Mouse (Mus musculus) retina, adult 2 months (tissue): ENCODE measurements around the gene Rpp14.
A peak's percentile ranks its signal among the peaks of the same experiment; 100 is the strongest.

Source experiments
- DNase-seq: peaks from one replicate; pipeline ENCODE4 v3.0.0-alpha.2; 2012; ENCODE audit warnings: low read depth, low spot score

Gene Rpp14

DNA sequence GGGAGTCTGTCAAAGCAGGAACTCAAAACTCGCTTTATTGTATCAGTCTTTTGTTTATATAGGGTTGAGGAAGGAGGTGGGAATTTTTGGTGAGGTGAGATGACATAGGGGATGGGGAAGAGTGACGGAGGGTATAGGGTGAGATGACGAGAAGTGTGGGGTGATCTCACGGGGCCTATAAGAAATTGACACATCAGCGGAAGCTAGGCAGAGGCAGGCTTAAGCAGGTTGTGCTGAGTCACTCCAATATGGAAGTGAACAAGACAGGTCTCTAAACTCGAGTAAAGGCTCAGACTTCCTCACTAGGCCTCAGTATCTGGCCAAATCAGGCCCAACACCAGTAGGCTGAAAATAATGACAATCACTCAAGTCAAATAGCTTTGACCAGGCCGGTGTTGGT lies 20.2 kb upstream of the Rpp14 start:
- no peak for DNase-seq

DNA sequence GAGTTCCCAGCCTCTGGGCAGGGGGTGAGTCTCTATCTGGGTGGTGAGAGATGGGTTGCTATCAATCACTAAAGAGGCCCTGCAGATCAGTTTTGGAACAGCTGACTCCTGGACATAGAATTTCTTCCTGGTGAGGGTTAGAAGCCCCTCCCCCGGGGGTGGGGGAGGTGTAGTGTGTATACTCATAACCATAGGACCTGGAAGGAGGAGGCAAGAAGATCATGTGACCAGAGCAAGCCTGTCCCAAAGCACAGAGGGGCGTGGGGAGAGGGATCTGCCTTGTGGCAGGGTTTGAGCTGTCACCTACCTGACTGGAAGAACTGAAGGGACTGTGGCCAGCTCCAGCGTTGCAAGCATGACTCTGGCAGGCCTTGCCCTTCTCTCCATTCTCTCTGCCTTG lies 18.1 kb upstream of the Rpp14 start:
- no peak for DNase-seq

GRCm38 (mm10) chr14:8062537-8063301 lies 17.4 kb upstream of the Rpp14 start:
- DNase-seq = no peak

DNA sequence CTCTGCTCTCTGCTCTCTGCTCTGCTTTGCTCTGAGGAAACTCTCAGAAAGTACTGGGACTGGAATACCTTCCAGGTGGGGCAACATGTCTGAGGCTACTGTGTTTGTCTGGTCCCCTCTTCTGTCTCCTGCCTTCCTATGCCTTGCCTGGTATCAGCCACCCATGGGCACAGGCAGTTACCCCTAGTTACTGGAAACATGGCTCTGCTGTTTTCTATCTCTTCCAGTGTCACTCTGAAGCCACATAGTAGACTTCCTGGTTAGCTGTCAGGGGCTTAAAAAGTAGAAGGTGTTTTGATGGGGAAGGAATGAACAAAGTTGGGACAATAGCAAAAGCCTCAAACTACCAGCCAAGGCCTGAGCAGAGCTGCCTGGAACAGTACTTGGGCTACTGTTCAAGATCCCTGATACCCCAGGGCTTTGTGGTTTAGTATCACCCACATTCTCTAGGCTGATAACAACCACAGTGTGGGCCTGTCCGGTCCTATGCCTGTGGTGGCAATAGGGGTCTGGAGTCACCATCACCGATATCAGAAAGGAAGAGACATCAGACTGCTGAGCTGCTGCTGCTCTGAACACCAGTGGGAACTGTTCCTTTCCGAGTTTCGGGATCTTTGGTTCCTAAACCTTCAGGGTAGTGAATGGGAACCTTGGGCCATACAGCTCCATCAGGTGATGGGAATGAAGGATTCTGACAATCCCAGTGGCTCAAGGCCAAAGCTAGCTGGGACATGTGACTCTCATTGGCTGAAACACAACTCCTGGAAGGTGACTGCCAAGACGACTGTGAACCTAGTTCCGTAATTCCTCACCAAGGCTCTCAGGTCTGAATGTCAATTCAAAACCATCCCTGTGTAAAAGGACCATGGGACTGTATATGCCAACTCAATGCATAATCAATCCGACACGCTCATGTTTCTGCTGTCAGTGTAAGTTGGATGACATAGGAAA lies 16.1 kb upstream of the Rpp14 start:
- no peak for DNase-seq

- DNase-seq = no peak
These were observed 551 bp downstream of the Rpp14 start for GRCm38 (mm10) chr14:8080718-8081117.

DNA sequence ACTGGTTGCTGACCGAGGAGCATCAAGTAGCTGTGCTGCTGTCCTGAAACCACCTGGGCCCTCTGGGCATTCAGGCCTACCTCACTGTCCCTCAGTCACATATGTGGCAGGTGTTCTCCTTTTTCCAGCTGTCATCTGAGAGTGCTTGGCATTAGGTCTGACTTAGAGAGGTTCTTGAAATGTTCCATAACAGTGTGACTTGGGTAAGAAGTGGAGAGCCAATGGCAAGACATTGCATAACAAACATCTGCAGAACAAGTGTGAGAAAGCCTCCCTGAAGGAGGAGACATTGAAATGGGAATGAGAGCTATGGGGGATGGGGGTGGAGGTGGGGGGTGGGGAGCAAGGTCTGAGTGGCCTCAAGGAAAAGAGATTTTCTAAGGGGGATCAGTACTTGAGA lies 2.8 kb downstream of the Rpp14 start:
- DNase-seq = no peak

- no peak for DNase-seq
These were observed 8.8 kb downstream of the Rpp14 start for GRCm38 (mm10) chr14:8089016-8089415.

- no peak for DNase-seq
These were observed 12.4 kb downstream of the Rpp14 start for GRCm38 (mm10) chr14:8092573-8092972.

DNA sequence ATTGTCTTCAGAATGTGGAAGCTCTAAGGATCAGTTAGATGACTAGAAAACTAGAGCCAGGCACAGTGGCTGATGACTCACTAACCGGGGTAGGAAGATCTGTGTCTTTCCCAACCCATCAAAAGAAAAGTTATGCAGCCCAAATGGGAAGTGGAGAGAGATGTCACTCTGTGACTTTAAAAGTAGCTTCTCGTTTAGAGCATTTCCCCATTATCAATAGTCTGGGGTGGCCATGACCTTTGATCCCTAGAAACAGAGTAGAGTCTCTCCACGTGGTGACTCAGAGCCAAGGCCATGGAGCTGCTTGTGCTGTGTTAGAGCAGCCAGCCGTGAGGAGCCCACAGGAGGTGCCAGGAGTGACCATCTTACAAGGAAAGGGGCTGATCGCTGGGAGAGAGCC lies 13.3 kb downstream of the Rpp14 start:
- DNase-seq = no peak

DNA sequence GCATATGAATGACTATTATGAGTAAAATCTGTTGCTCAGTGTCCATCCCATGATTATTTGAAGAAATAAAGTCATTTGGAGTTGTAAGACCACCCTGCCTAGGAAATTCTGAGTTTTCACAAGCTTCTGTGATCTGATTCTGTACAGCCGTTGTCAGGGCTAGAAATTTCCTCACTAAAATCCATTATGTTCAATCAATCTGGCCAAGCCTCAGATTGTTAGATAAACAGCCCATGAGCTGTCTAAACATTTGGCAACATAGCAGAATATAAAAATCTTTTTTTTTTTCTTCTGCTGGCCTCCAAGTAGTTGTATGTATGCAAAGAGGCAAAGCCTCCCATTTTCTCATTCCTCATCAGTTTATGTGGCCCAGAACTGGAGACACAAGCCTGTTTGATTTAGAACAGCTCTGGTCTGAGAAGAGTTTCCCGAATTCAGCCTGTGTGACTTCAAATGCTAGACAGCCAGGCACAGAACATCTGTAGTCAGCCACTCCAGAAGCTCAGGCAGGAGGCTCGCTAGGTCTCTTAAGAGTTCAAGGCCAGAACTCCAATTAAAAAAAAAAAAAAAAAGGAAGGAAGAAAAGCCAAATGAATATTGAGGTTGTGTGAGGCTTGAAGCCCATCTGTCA lies 14.9 kb downstream of the Rpp14 start:
- DNase-seq = no peak

GRCm38 (mm10) chr14:8095562-8095950 lies 15.4 kb downstream of the Rpp14 start:
- DNase-seq = no peak

DNA sequence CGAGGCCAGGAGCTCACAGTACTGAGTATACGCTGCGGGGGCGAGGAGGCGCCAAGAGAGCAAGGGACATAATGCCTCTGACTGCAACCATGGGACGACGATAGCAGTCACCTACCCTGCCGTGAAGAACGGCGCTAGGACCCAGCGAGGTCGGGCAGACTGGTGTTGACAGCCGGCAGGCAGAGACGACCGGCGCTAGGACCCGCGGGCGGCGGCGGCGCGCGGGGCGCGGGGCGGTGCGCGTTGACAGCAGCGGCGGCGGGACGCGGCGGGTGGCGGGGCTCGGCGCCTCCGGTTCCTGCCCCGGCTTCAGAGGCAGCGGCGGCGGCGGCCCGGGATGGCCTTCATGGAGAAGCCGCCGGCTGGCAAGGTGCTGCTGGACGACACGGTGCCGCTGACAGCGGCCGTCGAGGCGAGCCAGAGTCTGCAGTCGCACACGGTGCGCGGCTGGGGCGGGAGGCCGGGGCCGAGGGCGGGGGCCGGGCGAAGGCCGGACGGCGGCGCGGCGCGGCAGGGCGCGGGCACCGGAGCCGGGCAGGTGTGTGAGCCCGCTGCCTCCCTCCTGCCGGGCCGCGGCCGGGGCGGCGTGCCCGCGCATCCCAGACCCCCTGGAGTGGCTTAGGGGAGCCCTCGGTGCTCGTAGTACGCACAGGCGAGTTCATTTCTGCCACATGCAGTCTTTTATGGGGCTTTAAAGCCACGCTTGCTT lies 18.0 kb downstream of the Rpp14 start, which contains the start of gene Pxk:
Gene Pxk (plus strand): TSS at position 234 of the 709 bp plus-strand sequence.
- DNase-seq = peak; percentile 72

DNA sequence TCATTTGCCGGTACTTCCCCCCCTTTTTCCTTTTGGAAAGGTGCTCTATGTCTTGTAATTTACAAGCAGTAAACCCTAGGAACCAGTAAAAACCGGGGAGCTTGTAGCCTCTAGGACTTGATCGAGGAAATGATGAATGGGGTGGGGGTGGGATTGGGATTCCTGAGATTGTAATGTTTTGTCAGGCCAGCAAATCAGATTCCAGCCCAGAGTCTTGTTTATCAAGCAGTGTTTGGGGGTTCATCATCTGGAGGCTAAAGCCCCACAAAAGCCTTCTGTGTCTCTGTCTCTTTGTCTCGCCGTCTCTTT lies 18.5 kb downstream of the Rpp14 start:
- DNase-seq = no peak

DNA sequence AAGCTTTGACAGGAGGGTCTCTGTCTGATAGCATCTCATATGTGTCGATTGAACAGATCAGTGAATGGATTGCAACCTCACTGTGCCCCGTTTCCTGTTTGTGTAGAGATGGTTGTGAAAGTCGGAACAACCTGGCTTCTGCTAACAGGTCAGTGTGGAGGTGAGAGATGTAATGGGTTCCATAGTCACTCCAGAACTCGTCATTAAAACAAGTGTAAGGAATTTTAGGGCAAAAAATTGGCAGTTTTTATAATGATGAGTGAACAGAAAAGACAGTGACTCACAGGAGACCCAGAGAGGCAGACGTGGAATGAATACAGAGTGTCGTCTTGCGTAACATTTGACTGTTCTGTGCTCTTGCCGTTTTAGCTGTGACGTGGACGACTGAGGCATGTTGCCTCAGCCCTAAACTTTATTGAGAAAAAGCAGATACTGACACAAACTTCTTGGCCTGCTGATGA lies 19.4 kb downstream of the Rpp14 start:
- DNase-seq = no peak

DNA sequence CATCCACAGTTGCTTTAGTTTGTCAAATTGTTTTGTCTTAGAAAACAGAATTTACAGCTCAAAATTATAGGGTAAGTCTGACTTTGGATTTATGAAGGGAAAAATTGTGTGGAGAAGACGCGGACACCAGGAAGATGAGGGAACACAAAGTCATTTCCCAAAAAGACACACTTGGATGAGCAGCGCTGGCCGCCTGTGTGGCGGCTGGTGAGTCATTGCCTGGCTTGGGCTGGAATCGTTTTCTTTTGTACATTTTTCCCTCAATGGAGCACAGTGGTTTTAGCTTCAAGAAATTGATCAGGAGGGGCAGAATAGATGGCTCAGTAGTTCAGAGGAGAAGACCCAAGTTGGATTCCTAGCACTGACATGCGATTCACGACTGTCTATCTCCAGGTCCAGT lies 21.7 kb downstream of the Rpp14 start:
- DNase-seq = no peak

- DNase-seq = no peak
These were observed 22.5 kb downstream of the Rpp14 start for GRCm38 (mm10) chr14:8102676-8103075.

GRCm38 (mm10) chr14:8108047-8108446 lies 27.9 kb downstream of the Rpp14 start:
- no peak for DNase-seq

- no peak for DNase-seq
These were observed 28.8 kb downstream of the Rpp14 start for GRCm38 (mm10) chr14:8108976-8109375.

- no peak for DNase-seq
These were observed 31.4 kb downstream of the Rpp14 start for GRCm38 (mm10) chr14:8111545-8111944.

GRCm38 (mm10) chr14:8112036-8112435 lies 31.9 kb downstream of the Rpp14 start:
- DNase-seq = no peak

DNA sequence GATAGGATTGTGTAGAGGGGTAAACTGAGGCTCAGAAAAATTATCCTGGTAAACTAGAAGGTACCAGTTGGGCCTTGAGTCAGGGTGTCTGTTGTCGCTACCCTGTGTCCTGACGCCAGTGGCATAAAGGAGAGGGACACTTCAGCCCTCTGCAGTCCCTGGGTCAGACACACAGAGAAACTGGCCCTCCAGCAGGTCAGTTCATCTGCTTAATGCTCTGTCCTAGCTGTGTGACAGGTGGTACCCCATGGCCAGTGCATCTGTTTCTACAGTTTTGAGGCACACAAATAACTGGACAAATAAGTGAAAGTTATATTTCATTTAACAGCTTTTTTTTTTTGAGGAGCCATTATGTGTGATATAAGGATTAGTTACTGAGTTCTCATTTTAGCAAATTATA lies 33.4 kb downstream of the Rpp14 start:
- no peak for DNase-seq

GRCm38 (mm10) chr14:8114306-8114705 lies 34.1 kb downstream of the Rpp14 start:
- DNase-seq = no peak
